Comparison of ENCODE assay signal across 10 mouse cellular contexts in the genomic region with DNA sequence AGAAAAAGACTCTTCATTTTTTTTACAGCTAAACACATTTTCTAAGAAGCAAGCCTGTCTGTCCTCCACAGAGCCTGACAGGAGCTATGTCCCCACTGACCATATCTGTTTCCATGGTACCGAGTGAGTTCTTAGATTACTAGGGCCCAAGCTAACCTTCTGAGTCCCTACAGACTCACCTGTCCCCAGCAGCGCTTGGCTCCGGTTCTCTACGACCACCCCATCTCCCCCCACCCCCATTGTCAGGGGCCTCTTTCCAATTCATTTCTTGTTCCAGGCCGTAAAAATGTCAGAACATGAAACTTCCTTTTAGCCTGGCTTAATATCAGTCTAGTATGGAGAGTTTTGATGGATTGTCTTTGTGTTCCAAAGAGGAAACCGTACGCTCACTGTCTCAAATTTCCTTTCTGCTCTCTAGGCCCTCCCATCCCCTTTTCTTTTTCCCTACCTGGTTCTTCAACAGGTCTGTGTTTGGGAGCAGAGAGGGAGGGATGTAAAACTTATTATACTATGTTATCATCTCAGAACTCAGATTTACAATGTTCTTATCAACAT.
DNase-seq lines count a peak whose midpoint lies in the region; ATAC-seq and TF ChIP-seq lines count a peak whose summit lies in the region.
"Had no signal": no experiment of that assay in that cellular context is flagged by ENCODE, and none has a peak within 500 bp of the region (broad histone marks: within the 10 kb centered on the region; RNA-seq: fewer than 3 reads in every experiment).

No protein-coding gene starts in this region.

- DNase-seq in intestine, embryonic 14.5 days (ENCODE audit: low spot score) = no peak
- no peak for DNase-seq in adrenal gland, adult 18-20 months (ENCODE audit: low spot score in 2 of 2)
- no peak for DNase-seq in adrenal gland, postnatal 25 days
- no peak for DNase-seq in kidney, adult 18-20 months
- DNase-seq: cerebellum, adult 11-12 months had no signal

- no peak for TF ChIP-seq POLR2A in embryonic fibroblast, embryonic 13.5 days (IDR thresholded peaks at IDR 0.05; ENCODE audit: low read depth, low read length)
- no peak for TF ChIP-seq POLR2A in myocyte (IDR thresholded peaks at IDR 0.05; ENCODE audit: insufficient read length, low read depth)

- no peak overlapping the region for H3ac ChIP-seq in myocyte (ENCODE audit: control insufficient read depth, insufficient read length)

- H3K27ac ChIP-seq in intestine, embryonic 14.5 days (ENCODE audit: low read depth) = peak overlapping the region; percentile 97; the same call in 1 of the 2 replicates
- H3K27ac ChIP-seq in intestine, postnatal 0 days (ENCODE audit: low read depth, low read length) = no peak overlapping the region
- peak overlapping the region; percentile 99 for H3K27ac ChIP-seq in embryonic fibroblast, embryonic 13.5 days (ENCODE audit: insufficient read depth, low read length)
- peak overlapping the region; percentile 96 for H3K27ac ChIP-seq in hindbrain, embryonic 16.5 days (ENCODE audit: low read depth, low read length)

- H3K36me3 ChIP-seq in intestine, embryonic 14.5 days (ENCODE audit: control insufficient read depth, insufficient read depth, low read length) = no peaks in the 10 kb centered on the region
- H3K36me3 ChIP-seq in intestine, postnatal 0 days (ENCODE audit: control insufficient read depth, insufficient read depth) = no peaks in the 10 kb centered on the region
- no peaks in the 10 kb centered on the region for H3K36me3 ChIP-seq in hindbrain, embryonic 16.5 days (ENCODE audit: control insufficient read depth, insufficient read depth, low read length)
- no peaks in the 10 kb centered on the region for H3K36me3 ChIP-seq in myocyte (ENCODE audit: control insufficient read depth, insufficient read depth)

- 0 out of 2 replicates have a peak overlapping the region, but pooled peaks have one; percentile 3 for H3K4me2 ChIP-seq in intestine, embryonic 14.5 days (ENCODE audit: low read length)
- H3K4me2 ChIP-seq in intestine, postnatal 0 days (replicated peaks; ENCODE audit: low read depth) = no peak overlapping the region
- H3K4me2 ChIP-seq in hindbrain, embryonic 16.5 days (ENCODE audit: low read length) = peak overlapping the region; percentile 48
- peak overlapping the region; percentile 83 for H3K4me2 ChIP-seq in myocyte (ENCODE audit: low read depth)

- no peak overlapping the region for H3K9ac ChIP-seq in intestine, embryonic 14.5 days (ENCODE audit: low read length)
- H3K9ac ChIP-seq in intestine, postnatal 0 days (ENCODE audit: low read depth, low read length) = no peak overlapping the region
- H3K9ac ChIP-seq in hindbrain, embryonic 16.5 days (ENCODE audit: low read depth, low read length) = peak overlapping the region; percentile 77

- no peaks in the 10 kb centered on the region for H3K9me3 ChIP-seq in intestine, embryonic 14.5 days (ENCODE audit: control insufficient read depth, low read length)
- H3K9me3 ChIP-seq in intestine, postnatal 0 days (ENCODE audit: control insufficient read depth) = no peaks in the 10 kb centered on the region
- no peaks in the 10 kb centered on the region for H3K9me3 ChIP-seq in hindbrain, embryonic 16.5 days (ENCODE audit: control insufficient read depth, low read length)

- no peak for TF ChIP-seq CTCF in intestine, postnatal 0 days (IDR thresholded peaks at IDR 0.05; ENCODE audit: low read depth)
- no peak for TF ChIP-seq CTCF in embryonic fibroblast, embryonic 13.5 days (IDR thresholded peaks at IDR 0.05; ENCODE audit: borderline replicate concordance, insufficient read depth, low read length)

- H3K27me3 ChIP-seq in intestine, embryonic 14.5 days (replicated peaks; ENCODE audit: control insufficient read depth, insufficient read depth, low read length) = no peaks in the 10 kb centered on the region
- H3K27me3 ChIP-seq in intestine, postnatal 0 days (replicated peaks; ENCODE audit: control insufficient read depth, insufficient read depth, low read length) = no peaks in the 10 kb centered on the region
- no peaks in the 10 kb centered on the region for H3K27me3 ChIP-seq in hindbrain, embryonic 16.5 days (replicated peaks; ENCODE audit: control insufficient read depth, insufficient read depth, low read length)
- H3K27me3 ChIP-seq in myocyte (ENCODE audit: control insufficient read depth, insufficient read depth, insufficient read length) = no peaks in the 10 kb centered on the region

- WGBS in intestine, embryonic 14.5 days = 40% methylated on average over 7 of the region's 7 CpGs
- 66% methylated on average over 7 of the region's 7 CpGs for whole genome bisulfite sequencing in intestine, postnatal 0 days
- 44% methylated on average over 7 of the region's 7 CpGs for WGBS in hindbrain, embryonic 16.5 days

- H3K4me1 ChIP-seq in intestine, embryonic 14.5 days (replicated peaks; ENCODE audit: control insufficient read depth, insufficient read depth, low read length) = peaks cover 28% of the 10 kb centered on the region
- no peaks in the 10 kb centered on the region for H3K4me1 ChIP-seq in intestine, postnatal 0 days (replicated peaks; ENCODE audit: control insufficient read depth, insufficient read depth, low read length)
- peaks cover 14% of the 10 kb centered on the region for H3K4me1 ChIP-seq in embryonic fibroblast, embryonic 13.5 days (ENCODE audit: control insufficient read depth, insufficient read depth, low read length)
- H3K4me1 ChIP-seq in hindbrain, embryonic 16.5 days (ENCODE audit: control insufficient read depth, insufficient read depth, low read depth, low read length) = peaks cover 37% of the 10 kb centered on the region

- ATAC-seq in intestine, embryonic 14.5 days (replicated peaks; ENCODE audit: low FRiP score, low TSS enrichment, low read depth) = no peak
- ATAC-seq in intestine, postnatal 0 days = no peak
- no peak for ATAC-seq in hindbrain, embryonic 16.5 days
- ATAC-seq: activated CD4-positive, CD25-positive, alpha-beta regulatory T cell, adult 4 months had no signal

- no peaks in the 10 kb centered on the region for H3K79me2 ChIP-seq in myocyte (ENCODE audit: control insufficient read depth, insufficient read depth)

- H3K4me3 ChIP-seq in intestine, embryonic 14.5 days (ENCODE audit: low read depth, low read length) = no peak overlapping the region
- H3K4me3 ChIP-seq in intestine, postnatal 0 days (ENCODE audit: low read depth, low read length) = no peak overlapping the region
- H3K4me3 ChIP-seq in embryonic fibroblast, embryonic 13.5 days (ENCODE audit: insufficient read depth, low read length) = no peak overlapping the region
- H3K4me3 ChIP-seq in hindbrain, embryonic 16.5 days (ENCODE audit: low read length) = peak overlapping the region; percentile 9; the same call in 1 of the 2 replicates
- H3K4me3 ChIP-seq in myocyte = no peak overlapping the region

TF ChIP-seq in myocyte, 11 proteins besides CTCF, POLR2A, EP300 and RAD21:
- TF ChIP-seq POLR2AphosphoS2 (IDR thresholded peaks at IDR 0.05; ENCODE audit: insufficient read length, low read depth) (no peak), MAX (IDR thresholded peaks at IDR 0.05; ENCODE audit: low read depth) (no peak), MYOD1 (IDR thresholded peaks at IDR 0.05; ENCODE audit: control insufficient read depth in 1 of 3, insufficient read length in 2 of 3, low read depth in 2 of 3) (no peak)
